Comparison of ENCODE assay signal across 24 mouse cellular contexts in the genomic region with DNA sequence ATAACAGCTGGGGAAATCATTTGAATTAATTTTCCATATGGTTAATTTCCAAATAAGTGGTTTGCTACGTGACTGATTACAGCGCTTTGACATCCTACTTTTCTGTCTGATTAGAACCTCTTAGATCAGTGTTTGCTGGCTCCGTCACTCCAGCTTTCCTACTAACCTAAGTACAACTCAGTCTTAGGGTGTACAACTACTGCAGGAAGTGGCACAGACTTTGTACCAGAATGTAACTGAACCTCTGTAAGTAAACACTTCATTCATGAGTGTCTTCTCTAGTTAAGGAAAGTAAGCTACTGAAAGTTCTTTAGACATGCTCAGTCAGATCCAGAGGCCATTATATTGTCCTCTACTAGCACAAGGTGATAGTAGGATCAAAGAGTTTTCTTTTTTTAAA. TPM values are rescaled to one million over a fixed set of nuclear protein-coding genes. Genes with fewer than 3 reads are reported as not detected.
A peak's percentile ranks its signal among the peaks of the same experiment; 100 is the strongest.
DNase-seq lines count a peak whose midpoint lies in the region; ATAC-seq and TF ChIP-seq lines count a peak whose summit lies in the region.
"Had no signal": no experiment of that assay in that cellular context is flagged by ENCODE, and none has a peak within 500 bp of the region (broad histone marks: within the 10 kb centered on the region; RNA-seq: fewer than 3 reads in every experiment).

No protein-coding gene starts in this region.

- H3K27ac ChIP-seq in lung, postnatal 0 days (ENCODE audit: low read length): no peak overlapping the region
- H3K27ac ChIP-seq: embryonic facial prominence, embryonic 10.5 days; embryonic facial prominence, embryonic 13.5 days; forebrain, embryonic 15.5 days; gastrocnemius, adult 2 months; hindbrain, embryonic 12.5 days; hindbrain, embryonic 15.5 days had no signal

- peak; percentile 51 for DNase-seq in lung, postnatal 0 days (ENCODE audit: low spot score)
- no peak for DNase-seq in lung, postnatal 4 days
- DNase-seq in brain, adult 2 months (ENCODE audit: low read depth, low spot score): peak; percentile 1
- DNase-seq in liver (no peak), adipocyte (ENCODE audit: low spot score) (no peak)
- DNase-seq: adrenal gland, adult 8-10 months; adrenal gland, postnatal 25 days; cerebellum, adult 11 months; cerebellum, adult 2 months; cerebellum, adult 9-11 months; cerebellum, postnatal 25 days; embryo, embryonic 11 days; gastrocnemius, adult 2 months; gastrocnemius, postnatal 14 days; heart, adult 11 months had no signal

- TF ChIP-seq EP300 in lung, postnatal 0 days (IDR thresholded peaks at IDR 0.05): no peak

- no peaks in the 10 kb centered on the region for H3K36me3 ChIP-seq in lung, postnatal 0 days (ENCODE audit: insufficient read depth, low read length)
- H3K36me3 ChIP-seq: forebrain, embryonic 15.5 days; hindbrain, embryonic 12.5 days; hindbrain, embryonic 15.5 days had no signal

- H3K4me2 ChIP-seq in lung, postnatal 0 days (replicated peaks; ENCODE audit: low read depth, low read length): no peak overlapping the region
- H3K4me2 ChIP-seq: embryonic facial prominence, embryonic 13.5 days; forebrain, embryonic 15.5 days; heart, embryonic 11.5 days; hindbrain, embryonic 12.5 days; hindbrain, embryonic 15.5 days had no signal

- H3K4me1 ChIP-seq in lung, postnatal 0 days (ENCODE audit: insufficient read depth, low read depth, low read length): no peaks in the 10 kb centered on the region
- H3K4me1 ChIP-seq: embryonic facial prominence, embryonic 10.5 days; embryonic facial prominence, embryonic 13.5 days; forebrain, embryonic 15.5 days; hindbrain, embryonic 12.5 days; hindbrain, embryonic 15.5 days had no signal

- no peak for TF ChIP-seq CTCF in lung, postnatal 0 days (IDR thresholded peaks at IDR 0.05)

- no peaks in the 10 kb centered on the region for H3K9me3 ChIP-seq in lung, postnatal 0 days (ENCODE audit: low read length)
- H3K9me3 ChIP-seq: embryonic facial prominence, embryonic 10.5 days; embryonic facial prominence, embryonic 13.5 days; forebrain, embryonic 15.5 days; hindbrain, embryonic 12.5 days; hindbrain, embryonic 15.5 days had no signal

- ATAC-seq in lung, postnatal 0 days: peak; percentile 55
- peak; percentile 41 for ATAC-seq in CD4-positive, CD25-positive, alpha-beta regulatory T cell, adult 4 months
- ATAC-seq: forebrain, embryonic 15.5 days; intestine, postnatal 0 days had no signal

- H3K9ac ChIP-seq in lung, postnatal 0 days (replicated peaks; ENCODE audit: low read depth): no peak overlapping the region
- H3K9ac ChIP-seq: embryonic facial prominence, embryonic 13.5 days; forebrain, embryonic 15.5 days; hindbrain, embryonic 12.5 days; hindbrain, embryonic 15.5 days had no signal

- no peak overlapping the region for H3K4me3 ChIP-seq in lung, postnatal 0 days (ENCODE audit: low read depth, low read length)
- H3K4me3 ChIP-seq: embryonic facial prominence, embryonic 10.5 days; embryonic facial prominence, embryonic 13.5 days; erythroblast, embryonic 14.5 days; forebrain, embryonic 15.5 days; gastrocnemius, adult 2 months; hindbrain, embryonic 12.5 days; hindbrain, embryonic 15.5 days had no signal

- no peaks in the 10 kb centered on the region for H3K27me3 ChIP-seq in lung, postnatal 0 days (replicated peaks; ENCODE audit: insufficient read depth, low read length)
- H3K27me3 ChIP-seq: forebrain, embryonic 15.5 days; hindbrain, embryonic 12.5 days; hindbrain, embryonic 15.5 days had no signal

- whole genome bisulfite sequencing in lung, postnatal 0 days: 54% methylated on average over 3 of the region's 3 CpGs

RNA-seq across cellular contexts. Expression of a gene that starts 51.5 kb away (rescaled TPM):
- 23.2 and 42.0 TPM in 2 replicates for polyA plus RNA-seq in lung, postnatal 0 days (2015; fragmentation: Nextera tagmentation; extraction: Ambion mirVana)
- not detected for polyA plus RNA-seq in CD4-positive, CD25-positive, alpha-beta regulatory T cell, adult 4 months (2017; shearing (Covaris generic))
- polyA plus RNA-seq: erythroblast, embryonic 14.5 days had no signal

RNA-seq across cellular contexts. Expression of a gene that starts 51.8 kb away (rescaled TPM):
- 78.8 and 82.2 TPM in 2 replicates for polyA plus RNA-seq in lung, postnatal 0 days (2015; fragmentation: Nextera tagmentation; extraction: Ambion mirVana)
- 10 to 100 TPM; 45.0 to 55.4 TPM for polyA plus RNA-seq in CD4-positive, CD25-positive, alpha-beta regulatory T cell, adult 4 months (2017; shearing (Covaris generic))

RNA-seq across cellular contexts. Expression of a gene that starts 52.7 kb away (rescaled TPM):
- 1.0 and 1.6 TPM in 2 replicates for polyA plus RNA-seq in lung, postnatal 0 days (2015; fragmentation: Nextera tagmentation; extraction: Ambion mirVana)
- polyA plus RNA-seq in CD4-positive, CD25-positive, alpha-beta regulatory T cell, adult 4 months (2017; shearing (Covaris generic)): 1 to 10 TPM; 1.6 to 4.6 TPM

Comparison
In these comparisons a context has a peak if more than half of its experiments do, and no peak if none do; other contexts are left out.
1. DNase-seq: peak in lung, postnatal 0 days (single experiment) and brain, adult 2 months (single experiment); none in lung, postnatal 4 days (0 of 2), liver (single experiment) and adipocyte (single experiment).
2. RNA of a gene that starts 51.5 kb away (polyA plus RNA-seq): 23.2 to 42.0 TPM in lung, postnatal 0 days; not detected in CD4-positive, CD25-positive, alpha-beta regulatory T cell, adult 4 months; every median in the first group is over 10 times any median in the second.